Mouse (Mus musculus): ENCODE measurements around the gene Spats1. TPM values are rescaled to one million over a fixed set of nuclear protein-coding genes. Genes with fewer than 3 reads are reported as not detected.
A peak's percentile ranks its signal among the peaks of the same experiment; 100 is the strongest.

Spats1 gene
- total RNA-seq (2022) = 1 to 10 TPM; 6.2 to 7.8 (median 6.9) TPM

DNA sequence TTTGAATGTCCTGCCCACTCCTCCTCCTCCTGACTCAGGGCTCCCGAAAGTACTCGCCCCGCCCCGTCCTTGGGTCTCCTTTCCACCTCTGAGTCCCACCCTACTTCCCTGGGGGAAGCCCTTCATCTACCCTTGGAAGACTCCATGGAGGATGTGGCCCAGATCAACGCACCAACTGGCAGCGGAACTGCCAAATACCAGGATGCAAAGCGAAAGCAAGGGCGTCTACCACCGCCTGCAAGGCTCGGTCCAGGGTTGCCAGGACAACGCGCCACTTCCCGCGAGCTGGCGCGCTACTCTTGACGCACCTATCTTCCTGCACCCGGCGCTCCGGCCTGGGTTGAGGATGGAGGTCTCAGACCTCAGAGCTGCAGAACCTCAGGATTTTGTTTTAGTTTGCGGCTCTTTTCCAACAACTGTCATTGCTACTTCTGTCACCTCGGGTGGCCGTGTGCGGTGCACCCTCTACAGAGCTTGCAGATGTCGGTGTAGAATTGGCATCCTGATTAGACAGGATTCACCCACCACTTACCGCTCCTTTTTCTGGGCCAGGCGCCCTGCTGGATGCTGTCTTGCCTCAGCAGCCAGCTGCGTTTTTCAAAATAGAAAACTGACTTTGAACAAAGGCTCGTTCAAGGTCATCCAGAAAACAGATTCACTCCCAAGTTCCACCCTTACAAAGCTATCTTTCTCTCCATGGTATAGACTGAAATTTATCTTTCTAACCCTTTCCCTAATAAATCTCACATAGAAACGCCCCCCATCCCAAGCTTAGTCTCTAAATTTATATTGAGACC, at the start of gene Spats1:
Spats1 (minus strand) TSS at position 747 of the 797 bp plus-strand sequence.
- peak; percentile 75 to 91 for DNase-seq (ENCODE audit: low spot score in 2 of 2)

DNA sequence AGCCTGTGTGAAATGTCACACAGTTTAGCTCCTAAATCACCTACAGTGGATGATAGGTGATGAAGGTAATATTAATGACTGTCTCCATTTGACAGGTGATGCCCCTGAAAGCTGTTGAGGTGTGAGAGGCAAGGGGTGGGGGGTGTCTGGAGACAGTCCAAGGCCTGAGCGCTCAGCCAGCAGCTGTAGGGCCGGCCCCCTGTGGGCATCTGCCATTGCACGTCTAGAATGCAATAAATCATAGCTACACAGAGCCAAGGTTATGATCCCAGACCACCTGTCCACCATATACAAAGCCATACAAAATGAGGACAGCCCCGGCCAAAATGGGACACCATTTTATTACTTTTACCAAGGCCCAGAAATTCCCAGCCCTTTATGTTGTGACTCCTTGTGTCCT, 49.7 kb upstream of the Spats1 start:
- no peak for DNase-seq (ENCODE audit: low spot score in 2 of 2)

GRCm38 (mm10) chr17:45523263-45523662, 48.0 kb upstream of the Spats1 start, which contains the start of gene Tcte1:
Gene Tcte1 (plus strand): TSS chr17:45523434.
- DNase-seq (ENCODE audit: low spot score in 2 of 2) = no peak

DNA sequence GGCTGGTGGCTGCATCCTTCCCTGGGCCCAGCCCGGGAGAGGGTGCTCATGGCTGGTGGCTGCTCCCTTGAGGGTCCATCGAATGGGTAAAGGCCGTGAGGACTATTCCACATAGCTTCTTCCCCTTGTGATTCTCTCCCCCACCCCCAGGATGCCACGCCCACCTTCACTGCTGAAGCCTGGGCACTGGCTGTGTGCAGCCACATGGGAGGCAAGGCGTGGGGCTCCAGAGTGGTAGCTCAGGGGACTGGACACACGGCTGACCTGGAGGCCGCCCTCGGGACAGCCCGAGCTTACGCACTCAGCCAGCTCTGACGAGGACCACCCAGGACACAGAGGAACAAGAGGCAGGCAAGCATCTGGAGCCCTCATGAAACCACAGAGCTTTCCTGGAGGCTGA, 44.9 kb upstream of the Spats1 start:
- no peak for DNase-seq (ENCODE audit: low spot score in 2 of 2)

GRCm38 (mm10) chr17:45518766-45519475, 43.7 kb upstream of the Spats1 start:
- DNase-seq (ENCODE audit: low spot score in 2 of 2) = no peak

- no peak for DNase-seq (ENCODE audit: low spot score in 2 of 2)
These were observed 42.5 kb upstream of the Spats1 start for GRCm38 (mm10) chr17:45517549-45518215.

DNA sequence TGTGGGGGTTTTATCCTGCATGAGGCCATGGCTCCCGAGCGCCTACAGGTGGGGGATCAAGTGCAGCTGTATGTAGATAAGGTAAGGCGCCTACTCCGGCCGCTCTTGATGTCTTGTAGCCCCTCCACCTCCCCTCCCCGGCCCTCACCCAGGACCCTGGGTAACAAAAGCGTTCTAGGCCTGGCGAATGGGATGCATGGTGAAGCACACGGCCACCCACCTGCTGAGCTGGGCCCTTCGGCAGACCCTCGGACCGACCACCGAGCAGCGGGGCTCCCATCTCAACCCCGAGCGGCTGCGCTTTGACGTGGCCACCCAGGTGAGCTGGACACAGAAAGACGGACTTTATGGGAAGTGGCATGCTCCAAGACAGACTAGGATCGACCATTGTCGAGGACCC, 41.9 kb upstream of the Spats1 start:
- no peak for DNase-seq (ENCODE audit: low spot score in 2 of 2)

GRCm38 (mm10) chr17:45516488-45516887, 41.3 kb upstream of the Spats1 start:
- peak in 1 of 2 experiments; percentile 76 for DNase-seq (ENCODE audit: low spot score in 2 of 2)

DNA sequence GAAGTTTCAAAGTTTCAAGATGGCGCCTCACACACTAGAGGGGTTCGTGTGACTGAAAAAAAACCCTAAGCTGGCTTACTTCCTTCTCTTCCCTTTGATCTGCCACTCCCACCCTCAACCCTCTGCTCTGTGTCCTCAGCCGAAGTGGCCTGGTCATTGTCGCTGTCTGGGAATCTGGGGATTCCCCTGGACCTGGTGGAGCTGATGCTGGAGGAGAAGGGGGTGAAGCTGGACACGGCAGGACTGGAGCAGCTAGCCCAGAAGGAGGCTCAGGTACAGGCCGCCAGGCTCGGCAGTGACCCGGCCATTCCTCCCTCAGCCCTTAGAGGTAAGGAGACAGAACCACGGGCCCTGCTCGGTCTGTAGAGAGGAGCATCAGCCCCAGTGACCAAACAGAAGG, 40.6 kb upstream of the Spats1 start:
- no peak for DNase-seq (ENCODE audit: low spot score in 2 of 2)

DNA sequence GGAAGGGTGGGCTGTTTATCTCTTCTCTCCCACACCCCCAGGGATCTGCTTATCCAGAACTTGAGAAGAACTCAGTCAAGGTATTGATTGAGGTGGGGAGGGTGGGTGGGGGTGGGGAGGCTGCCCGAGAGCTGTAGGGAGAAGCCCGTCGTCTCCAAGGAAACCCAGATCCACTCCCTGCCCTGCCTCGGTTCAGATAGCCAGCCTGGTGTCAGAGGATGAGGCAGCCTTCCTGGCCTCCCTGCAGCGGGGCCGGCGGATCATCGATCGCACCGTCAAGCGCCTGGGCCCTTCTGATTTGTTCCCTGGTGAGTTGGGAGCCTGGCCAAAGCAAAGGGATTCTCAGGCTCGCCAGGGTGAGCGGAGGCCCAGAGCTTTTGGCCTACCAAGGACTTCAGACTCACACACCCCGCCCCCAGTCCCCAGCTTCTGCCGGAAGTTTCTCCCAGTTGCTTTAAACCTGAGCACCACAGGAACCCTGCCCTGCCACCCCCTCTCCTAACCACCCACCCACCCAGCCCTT, 40.0 kb upstream of the Spats1 start:
- DNase-seq (ENCODE audit: low spot score in 2 of 2) = no peak

GRCm38 (mm10) chr17:45511757-45512156, 36.5 kb upstream of the Spats1 start:
- DNase-seq (ENCODE audit: low spot score in 2 of 2) = no peak

DNA sequence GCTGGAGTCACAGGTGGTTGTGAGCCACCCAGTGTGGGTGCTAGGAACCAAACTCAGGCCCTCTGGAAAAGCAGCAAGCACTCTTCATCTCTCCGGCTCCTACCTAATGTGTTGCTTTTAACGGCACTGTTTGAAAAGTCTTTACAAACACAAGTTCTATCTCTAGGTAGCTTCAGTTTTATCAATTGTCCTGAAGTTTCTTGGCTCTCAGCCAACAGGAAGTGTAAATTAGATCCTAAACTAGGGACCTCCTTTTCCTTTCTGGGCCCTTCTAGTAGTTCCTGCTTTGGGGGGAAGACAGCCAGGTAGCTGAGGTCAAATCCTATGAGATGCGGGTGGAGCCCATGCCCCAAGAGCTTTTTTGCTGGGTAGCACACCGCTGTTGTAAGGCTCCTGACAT, 35.7 kb upstream of the Spats1 start:
- DNase-seq (ENCODE audit: low spot score in 2 of 2) = no peak

GRCm38 (mm10) chr17:45506700-45507189, 31.5 kb upstream of the Spats1 start, which contains the start of gene Aars2:
Gene Aars2 (plus strand): TSS chr17:45506841.
- DNase-seq (ENCODE audit: low spot score in 2 of 2) = peak; percentile 88 to 92

GRCm38 (mm10) chr17:45505941-45506465, 30.8 kb upstream of the Spats1 start:
- no peak for DNase-seq (ENCODE audit: low spot score in 2 of 2)

DNA sequence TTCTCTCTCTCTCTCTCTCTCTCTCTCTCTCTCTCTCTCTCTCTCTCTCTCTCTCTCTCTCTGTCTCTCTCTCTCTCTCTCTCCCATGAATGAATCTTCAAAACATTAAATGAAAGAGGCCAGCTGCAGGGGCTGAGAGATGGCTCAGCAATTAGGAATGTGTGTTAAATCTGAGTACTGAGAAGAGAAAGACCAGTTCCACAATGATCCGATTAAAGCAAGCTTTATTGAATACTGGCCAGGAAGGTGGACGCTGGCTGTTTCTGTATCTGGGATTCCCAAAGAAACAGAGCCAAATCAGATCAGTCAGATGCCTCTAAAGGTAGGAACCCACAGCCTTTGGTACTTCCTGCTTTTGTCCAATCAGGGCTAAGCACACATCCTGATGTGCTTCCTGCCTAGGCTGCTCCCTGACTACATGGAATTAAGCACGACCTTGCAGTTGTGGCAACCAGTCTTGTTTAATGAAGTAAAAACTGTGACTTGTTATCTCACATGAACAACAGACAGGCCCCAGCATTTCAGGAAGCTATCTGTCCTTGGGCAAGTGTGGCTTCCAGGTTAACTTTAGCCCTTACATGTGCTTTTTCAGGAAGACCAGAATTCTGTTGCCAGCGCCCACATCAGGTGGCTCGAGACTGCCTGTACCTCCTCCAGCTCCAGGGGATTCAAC, 28.2 kb upstream of the Spats1 start:
- DNase-seq (ENCODE audit: low spot score in 2 of 2) = no peak

DNA sequence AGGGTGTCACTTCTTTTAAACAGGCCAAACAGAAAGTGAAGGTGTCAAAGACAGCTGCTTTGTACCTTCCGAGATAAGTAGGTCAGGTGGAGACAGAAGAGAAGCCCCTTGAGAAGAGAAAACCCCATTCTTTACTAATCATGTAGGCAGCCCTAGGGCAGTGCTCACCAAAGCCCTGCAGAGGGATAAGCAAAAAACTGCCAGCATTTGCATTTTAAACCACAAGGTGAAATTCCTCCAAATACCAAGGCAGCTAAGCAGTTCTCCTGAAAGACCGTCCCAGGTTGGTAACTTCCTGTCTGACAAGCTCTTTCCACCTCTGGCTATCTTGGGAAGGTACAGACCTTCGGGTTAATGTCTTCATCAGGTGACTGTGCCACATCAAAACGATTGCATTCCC, 27.1 kb upstream of the Spats1 start:
- no peak for DNase-seq (ENCODE audit: low spot score in 2 of 2)

DNA sequence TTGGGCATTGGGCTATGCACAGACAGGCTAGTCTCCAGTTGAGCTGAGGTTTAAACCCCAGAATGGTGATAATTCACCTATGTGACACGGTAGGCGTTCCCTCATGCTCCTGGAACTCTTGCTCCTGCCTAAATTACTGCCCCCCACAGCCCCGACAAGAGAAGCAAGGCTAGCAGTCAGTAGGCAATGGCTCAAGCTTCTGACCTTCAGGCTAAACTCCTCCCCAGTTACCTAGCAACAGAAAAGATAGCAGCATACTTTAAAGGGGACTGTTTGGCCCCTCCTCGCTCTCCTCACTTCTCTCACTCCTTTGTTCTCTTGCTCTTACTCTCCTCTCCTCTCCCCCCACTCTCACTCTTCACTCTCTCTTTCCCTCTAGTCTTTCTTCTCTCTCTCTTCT, 25.8 kb upstream of the Spats1 start:
- DNase-seq (ENCODE audit: low spot score in 2 of 2) = no peak

GRCm38 (mm10) chr17:45499516-45499915, 24.3 kb upstream of the Spats1 start:
- DNase-seq (ENCODE audit: low spot score in 2 of 2) = no peak

DNA sequence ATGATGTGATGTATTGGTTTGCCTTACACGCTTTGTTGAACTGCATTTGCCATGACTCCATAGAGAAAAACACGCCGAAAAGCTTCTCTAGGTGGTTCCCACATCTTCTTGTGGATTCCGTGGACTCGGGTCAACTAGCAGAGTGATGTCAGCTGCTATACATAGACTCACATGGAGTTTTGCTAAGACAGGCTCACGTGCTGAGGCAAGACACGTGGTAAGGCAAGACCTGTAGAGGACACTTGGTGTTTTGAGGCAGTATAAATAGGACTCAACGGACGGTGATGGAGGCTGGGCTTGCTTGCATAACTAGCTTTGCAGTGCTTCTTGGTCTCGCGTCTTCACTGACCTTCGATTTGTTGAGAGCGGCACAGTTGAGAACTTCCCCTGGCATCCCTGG, 23.2 kb upstream of the Spats1 start:
- no peak for DNase-seq (ENCODE audit: low spot score in 2 of 2)

- DNase-seq (ENCODE audit: low spot score in 2 of 2) = no peak
These were observed 20.2 kb upstream of the Spats1 start for GRCm38 (mm10) chr17:45495398-45495797.
